Mouse (Mus musculus) E14TG2a.4 (cell line): ENCODE measurements around the gene Mt4.

Experiments used
- CTCF ChIP-seq: conservative IDR thresholded peaks from 2 replicates; pipeline ENCODE4 v1.5.1; 2014; ENCODE audit warnings: low read length
- POU5F1 ChIP-seq: IDR thresholded peaks from 2 replicates; pipeline ENCODE4 v1.6.1; 2014; ENCODE audit warnings: low read length, borderline replicate concordance

DNA sequence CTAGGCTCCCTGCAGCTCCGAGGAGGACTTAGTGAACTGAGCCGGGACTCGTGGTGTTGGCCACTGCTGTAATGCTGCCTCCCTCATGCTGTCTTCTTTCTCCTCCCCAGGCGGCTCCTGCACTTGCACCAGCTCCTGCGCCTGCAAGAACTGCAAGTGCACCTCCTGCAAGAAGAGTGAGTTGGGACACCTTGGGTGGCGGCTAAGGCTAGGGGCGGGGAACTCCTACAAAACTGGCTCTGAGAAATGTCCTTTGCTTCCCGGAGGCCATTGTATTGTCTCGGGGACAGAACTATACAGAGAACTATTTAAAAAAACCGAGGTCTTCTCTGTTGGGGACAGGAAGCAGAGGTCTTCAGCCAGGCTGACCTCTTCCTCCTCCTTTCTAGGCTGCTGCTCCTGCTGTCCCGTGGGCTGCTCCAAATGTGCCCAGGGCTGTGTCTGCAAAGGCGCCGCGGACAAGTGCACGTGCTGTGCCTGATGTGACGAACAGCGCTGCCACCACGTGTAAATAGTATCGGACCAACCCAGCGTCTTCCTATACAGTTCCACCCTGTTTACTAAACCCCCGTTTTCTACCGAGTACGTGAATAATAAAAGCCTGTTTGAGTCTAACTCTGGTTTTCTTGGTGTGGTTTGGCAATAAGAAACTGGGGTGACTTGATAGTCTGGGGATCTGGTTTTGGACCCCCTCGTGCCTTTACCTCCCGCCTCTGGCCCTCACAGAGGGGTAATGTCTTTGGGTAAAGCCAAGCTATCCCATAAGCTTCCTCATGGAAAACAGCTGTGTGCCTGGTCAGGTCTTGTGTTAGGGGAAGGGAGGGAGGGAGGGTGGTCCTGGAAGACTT lies 42.9 kb downstream of the Mt4 start:
- TF ChIP-seq CTCF (no peak), POU5F1 (no peak)
